Mouse (Mus musculus): ENCODE data around the gene Hax1.

Gene Hax1

DNA sequence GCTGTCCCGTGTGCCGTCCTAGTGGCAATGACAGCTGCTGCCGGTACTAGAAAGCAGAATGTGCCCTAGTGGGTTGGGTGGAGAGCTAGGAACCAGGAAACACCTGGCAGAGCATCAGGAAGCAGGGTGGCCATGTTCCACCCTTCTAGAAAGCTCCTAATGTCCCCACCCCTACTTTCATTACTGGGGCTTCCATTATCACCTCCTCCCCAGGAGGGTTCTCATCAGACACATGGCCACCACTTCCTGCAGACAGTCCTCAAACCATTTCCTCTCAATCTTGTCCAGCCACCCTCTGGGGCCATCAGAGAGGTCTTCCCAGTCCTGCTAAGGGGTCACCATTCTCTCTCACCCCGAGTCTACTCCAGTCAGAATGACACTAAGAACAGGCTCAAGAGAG is 37.1 kb downstream of the Hax1 start:
- no peak for DNase-seq

DNA sequence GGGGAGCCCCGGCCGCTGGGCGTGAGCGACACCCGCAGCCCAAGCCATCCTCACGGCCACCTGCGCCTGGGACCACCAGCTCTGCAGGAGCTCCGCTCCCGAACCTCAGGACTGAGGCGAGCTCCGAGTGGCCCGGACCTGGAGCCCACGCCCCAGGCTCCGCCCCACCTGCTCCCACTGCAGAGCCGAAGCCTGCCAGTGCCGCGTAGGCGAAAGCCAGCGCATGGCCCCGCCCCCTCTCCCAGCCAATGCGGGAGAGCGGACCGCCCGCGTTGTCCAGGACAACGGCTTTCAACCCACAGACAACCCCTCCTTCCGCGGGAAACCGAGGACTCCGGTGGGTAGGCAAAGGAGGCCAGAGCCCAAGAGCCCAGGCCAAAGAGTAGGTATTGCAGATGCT is 38.1 kb downstream of the Hax1 start:
- peak; percentile 92 for DNase-seq

DNA sequence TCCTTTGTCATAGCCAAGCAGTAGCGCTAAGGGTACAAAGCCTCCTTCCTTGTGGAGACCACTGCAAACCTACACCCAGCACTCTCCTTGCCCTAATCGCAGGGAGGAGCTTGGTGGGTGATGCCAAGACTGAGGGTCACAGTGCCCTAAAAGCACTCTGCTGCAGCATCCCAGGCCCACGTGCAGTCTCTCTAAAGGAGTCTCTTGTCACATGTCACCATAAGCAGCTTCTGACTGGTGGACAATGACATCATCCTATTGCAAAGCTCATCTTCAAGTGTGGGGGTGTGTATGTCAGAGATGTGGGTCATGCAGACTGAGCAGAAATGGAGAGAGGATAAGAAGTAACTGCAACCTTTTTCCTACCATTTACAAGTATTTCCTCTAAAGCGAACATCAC is 39.1 kb downstream of the Hax1 start:
- no peak for DNase-seq

DNA sequence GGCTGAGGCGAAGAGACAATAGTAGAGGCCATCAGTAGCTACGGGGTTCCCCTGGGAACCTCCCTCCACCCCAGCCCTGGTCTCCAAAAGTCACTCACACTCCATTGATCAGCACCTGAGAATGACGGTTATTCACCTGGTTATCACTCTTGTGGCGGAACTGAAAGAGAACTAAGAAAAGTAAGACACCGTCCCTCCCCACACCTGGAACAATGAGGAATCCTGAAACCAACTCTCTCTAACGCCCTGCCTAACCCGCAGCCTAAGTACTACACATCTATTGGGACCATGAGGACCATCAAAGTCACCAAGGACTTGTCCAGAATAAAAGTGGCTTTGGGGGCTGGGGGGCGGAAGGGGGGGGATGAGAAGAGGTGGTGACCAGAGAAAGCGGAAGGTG is 40.7 kb downstream of the Hax1 start:
- DNase-seq = no peak

DNA sequence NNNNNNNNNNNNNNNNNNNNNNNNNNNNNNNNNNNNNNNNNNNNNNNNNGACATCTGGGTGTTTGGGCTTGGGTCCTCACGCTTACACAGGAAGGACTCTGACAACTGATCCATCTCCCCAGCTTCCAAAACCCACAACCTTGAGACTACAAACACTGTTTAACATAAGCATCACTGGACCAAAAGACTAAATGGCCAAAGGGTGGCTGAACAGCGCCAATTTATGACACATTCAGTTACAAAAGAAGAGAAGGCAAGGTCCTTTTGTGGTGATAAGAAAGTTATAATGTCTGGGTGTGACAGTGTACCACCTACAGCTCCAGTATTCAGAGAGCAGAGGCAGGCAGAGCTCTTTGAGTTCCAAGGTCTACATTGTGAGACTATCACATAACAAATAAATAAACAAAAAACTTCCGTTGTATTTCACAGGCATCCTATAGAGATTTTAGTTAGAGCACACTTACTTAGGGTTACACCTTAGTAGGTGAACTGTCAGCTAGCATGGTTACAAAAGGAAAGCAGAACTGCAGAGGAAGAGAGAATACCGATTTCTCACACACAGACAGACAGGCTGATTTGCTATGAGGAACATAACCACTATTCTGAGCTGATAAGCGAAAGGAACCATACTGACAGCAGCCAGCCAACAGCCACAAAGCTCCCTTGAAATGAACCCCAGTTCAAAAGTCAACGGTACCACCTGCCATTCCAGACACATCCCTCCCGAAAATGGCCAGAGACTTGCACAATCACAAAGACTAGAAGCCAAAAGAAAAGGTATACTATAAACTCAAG is 42.2 kb downstream of the Hax1 start:
- DNase-seq = no peak

DNA sequence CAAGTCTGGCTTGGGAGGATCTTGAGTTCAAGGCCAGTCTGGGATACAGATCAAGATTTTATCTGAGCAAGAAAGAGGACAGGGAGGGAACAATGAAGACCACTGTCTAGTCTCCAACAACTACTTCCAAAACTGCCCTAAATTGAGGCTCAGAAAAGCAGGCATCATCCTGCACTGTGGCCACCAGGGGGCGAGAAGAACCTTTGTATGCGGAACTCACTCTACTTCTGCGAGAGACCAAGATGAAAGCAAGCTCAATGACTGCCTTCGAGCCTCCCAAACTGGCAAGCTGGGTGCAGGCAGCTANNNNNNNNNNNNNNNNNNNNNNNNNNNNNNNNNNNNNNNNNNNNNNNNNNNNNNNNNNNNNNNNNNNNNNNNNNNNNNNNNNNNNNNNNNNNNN is 45.2 kb downstream of the Hax1 start:
- peak; percentile 85 for DNase-seq

DNA sequence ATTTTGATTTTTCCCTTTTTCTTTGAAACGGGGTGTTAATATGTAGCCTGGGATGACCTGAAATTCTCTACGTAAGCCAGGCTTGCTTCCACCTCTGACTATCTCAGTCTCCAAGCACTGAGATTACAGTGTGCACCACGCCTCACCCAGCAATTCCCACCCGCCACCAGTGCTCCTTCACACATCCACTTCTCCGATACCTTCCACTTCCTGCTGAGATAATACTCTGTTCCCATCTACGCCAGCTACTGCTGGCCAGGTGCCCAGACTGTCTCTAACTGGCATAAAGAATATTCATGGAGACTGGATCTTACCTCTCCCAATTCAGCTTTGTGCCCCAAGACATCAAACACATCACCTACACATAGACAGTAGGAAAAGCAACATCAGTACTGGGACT is 49.9 kb downstream of the Hax1 start:
- DNase-seq = no peak

DNA sequence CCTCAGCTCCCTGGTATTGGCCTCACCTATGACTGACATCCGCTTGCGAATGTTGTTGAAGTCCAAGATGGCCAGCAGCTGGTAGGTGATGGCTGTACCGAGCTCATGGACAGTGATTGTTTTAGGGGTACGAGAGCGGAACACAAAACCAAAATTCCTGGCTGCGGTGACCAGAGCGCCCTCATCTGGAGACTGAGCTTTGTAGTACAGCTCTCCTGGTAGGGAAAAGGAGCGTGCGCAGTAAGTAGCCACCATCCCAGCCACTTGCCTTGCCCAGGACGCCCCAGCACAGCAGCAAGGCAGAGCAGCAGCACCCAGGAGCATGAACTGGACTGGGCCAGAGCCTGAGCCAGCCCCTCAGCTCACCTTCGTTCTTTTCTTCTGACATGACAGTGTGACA is 50.6 kb downstream of the Hax1 start:
- no peak for DNase-seq
